Mouse (Mus musculus): ENCODE measurements around the gene Grn.

The Grn gene

DNA sequence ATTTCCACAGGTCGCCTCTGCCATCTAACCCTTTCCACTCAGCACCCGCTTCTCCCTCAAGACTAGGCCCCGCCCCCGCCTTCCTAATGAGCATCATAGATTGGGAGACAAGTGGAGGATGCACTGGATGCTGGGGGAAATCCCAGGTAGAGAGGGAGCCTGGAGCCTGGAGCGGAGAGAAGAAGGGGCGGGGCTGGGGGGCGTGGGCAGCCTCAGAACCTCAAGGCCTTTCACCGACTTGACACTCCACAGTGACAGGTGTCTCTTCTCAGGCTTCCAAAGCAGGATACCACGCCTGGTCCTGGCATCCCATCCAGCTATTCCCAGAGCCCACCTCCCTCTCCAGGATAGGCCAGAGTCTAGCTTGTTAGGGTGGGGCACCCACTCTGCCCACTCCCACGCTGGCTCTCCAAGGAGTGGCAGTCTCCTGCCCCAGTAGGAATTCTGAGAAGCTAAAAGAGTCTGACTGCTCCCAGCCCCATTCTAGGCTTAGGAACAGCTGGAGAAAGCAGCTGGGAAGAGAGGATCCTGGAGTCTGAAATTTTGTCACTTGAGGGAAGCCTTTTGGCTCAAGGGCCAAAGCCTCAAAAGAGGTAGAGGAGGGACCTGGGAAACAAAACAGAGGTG is 15.3 kb downstream of the Grn start:
- DNase-seq, result no peak

GRCm38 (mm10) chr11:102445891-102446361 is 15.8 kb downstream of the Grn start:
- DNase-seq, result no peak

DNA sequence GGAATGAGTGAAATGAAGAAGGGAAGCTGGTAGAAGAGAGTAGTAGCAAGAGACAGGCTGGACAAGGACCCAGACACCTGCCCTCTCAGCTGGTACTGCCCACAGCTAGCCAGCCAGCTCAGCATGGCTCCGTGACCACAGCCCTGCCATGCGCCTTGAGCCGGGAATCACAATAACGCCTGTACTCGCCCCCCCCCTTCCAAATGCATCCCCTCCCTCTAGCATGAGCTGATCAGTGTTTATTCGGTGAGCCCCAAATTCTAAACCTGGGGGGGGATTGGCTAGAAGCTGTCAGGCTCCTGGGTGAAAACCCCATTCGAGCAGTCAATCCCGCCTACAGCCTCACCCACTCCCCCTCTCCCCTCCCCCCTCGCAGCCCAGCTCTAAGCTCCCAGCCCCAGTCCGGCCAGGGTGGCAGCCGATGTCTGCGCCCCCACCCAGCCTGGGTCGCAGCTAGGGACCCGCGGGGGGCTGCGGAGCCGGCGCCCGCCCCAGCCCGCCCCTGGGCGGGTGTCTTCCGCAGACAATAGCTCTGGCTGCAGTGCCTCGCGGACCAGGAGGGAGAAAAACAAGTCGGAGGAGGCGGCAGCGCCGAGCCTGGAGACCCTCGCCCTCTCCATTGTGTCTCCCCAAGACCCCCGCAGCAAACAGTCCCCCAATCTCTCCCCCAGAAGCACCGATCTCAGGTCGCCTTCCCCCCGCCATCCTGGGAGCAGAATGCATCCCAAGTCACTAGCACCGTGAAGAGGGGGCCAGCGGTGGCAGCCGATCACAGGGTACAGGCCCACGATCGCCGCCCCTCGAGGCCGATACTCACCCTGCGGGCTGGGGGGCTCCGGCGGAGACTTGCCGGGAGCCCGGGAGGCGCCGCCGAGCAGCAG is 16.7 kb downstream of the Grn start:
- DNase-seq, result no peak

DNA sequence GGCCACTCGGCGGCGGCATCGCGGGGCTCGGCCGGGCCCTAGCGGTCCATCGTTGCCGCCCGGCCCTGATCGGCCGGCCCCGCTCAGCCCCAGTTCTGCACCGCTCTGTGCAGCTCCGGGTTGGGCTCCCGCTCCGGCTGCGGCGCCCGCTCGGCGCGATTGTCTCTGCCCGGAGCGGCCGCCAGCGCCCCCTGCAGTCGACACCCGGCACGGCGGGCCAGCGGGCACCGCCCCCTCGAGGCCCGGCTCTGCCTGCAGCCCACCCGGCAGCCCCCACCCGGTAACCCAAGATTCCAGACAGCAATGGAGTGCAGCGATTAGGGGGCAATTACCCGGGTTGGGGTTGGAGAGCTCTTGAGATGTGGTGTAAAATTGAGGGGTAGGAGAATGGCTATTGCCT is 17.4 kb downstream of the Grn start, which contains the start of gene Fam171a2:
Gene Fam171a2 (minus strand): TSS at position 186 of the 400 bp plus-strand sequence.
- DNase-seq, result no peak

DNA sequence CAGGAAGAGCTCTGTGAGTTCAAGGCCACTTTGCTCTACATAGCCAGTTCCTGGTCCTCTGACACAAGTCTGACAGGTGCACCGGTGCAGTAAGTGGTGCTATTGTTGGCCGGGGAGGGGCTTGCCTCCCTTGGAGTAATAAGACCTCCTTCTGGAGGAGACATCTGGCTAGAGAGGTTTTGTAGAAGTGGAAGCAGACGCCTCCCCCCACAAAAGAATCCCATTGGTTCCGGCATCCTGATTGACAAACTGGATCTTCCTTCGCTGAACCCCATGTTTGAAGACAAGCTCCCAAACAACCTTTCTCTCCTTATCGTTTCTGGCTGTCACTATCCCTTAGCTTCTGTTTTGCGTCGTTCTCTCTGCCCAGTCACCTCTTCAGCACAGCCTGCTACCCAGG is 18.2 kb downstream of the Grn start:
- DNase-seq, result no peak

DNA sequence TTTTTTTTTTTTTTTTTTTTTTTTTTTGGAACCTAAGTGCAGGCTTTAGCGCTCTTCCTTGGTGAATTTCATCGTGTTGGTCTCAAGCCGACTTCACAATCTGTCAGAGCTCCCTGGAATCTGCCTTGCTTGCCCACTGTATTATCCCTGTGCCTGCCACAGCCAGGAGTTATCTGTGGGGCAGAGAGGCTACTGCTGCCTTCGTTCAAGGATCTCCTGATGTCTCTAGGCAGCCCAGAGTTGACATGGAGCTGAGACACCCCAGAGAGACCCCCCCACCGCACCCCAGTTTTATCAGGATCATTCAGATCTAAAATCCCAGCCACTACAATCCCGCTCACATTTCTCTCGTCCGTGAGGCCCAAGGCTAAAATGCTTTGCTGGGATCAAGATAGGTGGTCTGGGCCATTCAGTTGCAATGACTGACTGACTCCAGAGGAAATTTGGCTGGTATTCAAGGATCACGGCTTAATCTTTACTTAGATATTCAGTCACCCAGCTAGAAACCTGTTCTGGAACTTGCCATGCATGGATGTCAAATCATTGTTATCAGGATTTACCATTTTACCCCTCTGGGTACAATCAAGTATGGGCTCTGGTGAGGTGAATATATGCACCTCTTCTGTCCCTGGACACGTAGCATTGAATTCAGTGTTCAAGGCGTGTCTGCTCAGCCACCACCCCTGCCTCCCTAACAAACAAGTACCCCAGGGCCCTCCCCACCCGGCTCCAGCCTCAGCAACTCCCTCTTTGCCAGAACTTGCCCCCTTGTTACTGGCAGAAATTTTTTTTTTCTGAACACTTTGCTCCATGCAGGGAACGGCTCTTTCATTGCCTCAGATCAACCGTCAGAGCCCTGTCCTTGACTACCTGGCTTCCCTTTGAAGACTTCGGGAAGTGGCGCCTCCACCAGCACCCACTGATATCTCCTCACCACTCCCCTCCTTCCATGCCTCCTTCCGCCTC is 19.2 kb downstream of the Grn start:
- peak; percentile 75 for DNase-seq

GRCm38 (mm10) chr11:102453131-102453530 is 23.0 kb downstream of the Grn start:
- no peak for DNase-seq

DNA sequence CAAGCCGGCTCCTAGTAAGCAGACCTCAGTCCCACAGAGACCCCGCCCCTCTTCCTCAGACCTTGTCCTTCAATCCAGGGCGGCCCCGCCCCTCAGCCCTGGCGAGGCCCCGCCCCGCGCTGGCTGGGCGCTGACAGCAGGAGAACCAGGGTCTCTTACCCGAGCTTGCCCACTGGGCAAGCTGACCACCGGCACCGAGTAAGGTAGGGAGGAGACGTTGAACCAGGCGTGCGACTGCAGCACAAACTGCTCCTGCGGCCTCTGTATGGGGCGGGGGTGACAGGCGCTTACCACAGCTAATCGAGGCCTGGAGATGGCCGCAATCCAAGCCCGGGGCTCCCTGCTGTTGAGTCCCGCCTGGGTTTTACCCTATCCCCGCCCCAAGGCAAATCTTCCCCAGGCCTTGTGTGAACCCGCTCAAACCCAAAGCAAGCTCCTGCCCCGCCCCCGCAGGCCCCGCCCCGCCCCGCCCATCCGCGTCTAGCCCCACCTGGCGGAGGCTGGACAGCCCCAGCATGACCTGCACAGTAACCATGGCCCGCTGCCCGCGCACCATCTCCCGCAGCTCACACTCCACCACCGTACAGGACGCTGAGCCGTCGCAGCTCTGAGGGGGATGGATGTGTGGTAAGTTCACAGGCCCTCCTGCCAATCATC is 25.8 kb downstream of the Grn start:
- DNase-seq, result peak; percentile 89

DNA sequence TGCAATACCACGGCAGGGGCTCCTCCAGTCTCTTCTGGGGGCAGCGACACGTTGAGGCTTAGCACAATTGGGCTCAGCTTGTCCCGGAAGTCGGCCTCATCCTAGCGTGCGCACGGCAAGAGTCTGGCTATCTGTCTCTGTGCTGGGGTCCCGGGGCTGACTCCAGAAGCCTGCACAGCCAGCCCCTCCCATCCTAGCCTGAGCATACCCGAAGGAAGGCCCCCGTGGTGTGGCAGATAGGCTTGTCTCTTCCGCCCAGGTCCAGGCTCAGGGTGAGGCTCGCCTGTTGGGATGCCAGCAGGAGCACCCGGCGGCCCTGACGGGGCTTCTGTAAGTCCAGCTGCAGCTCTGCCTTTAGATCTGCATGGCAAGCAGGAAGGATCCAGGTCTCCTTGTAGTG is 30.4 kb downstream of the Grn start:
- no peak for DNase-seq

DNA sequence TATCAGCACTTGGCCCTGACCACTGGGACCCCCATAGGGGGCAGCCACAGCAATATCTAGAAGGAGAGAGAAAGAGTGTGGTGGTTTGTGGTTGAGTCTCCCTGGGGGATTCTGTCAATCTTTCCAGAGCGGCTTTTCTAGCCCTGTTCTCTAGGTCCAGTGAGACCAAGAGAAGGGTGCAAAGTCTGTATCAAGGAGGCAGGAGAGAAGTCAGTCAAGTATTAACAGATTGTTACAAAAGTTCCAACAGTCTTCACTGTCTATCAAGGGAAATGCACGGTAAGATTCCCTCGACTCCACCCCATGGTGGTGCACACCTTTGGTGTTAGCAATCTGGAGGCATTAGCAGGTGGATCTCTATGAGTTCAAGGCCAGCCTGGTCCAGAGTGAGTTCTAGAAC is 31.6 kb downstream of the Grn start:
- DNase-seq, result peak; percentile 82

DNA sequence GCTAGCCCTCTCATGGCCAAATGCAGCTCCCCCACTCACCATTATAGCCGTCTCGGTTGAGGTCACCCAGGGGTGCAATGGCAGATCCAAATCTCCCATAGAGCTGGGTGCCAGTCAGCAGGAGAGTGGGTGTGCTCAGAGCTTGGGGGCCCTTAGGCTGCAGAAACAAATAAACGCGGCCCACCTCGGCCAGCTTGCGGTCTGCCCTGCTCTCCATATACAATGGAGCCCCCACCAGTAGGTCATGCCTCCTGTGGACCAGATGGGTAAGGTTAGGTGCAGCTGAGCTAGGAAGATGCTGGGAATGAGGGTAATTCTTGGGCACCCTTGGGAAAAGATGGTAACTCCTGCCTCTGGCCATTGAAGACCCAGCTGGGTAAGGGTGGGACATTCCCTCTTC is 34.8 kb downstream of the Grn start:
- no peak for DNase-seq

DNA sequence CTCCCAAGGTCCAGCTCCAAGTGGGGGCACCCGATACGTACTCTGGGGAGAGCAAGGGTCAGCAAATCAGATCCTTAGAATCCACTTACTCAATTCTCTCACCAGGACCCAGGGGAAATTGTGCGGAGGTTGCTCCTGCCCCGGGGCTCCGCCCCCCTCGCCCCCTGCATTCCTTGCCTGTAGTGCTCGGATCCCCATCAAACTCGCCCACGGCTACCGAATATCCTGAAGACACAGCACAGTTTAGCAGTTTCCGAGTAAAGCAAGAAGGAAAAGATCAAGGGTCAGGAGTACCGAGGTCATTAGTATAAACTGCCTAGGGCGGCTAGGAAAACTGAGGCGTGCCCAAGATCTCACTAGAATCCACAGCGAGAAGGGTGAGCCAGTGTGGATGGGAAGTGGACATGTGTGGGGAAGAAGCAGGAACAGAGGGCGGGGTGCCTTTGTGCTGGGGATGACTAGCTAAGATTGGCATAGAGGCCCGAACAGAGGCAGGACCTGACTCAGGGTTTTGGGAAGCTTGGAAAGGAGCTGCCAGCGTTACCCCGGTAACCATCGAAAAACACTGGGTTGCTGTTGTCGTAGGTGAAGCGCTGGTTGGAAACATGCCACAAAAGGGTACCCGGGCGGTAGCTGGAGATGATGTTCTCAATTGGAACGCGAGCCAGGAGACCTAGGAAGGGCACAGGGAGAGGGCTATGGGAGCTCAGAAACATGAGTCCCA is 35.8 kb downstream of the Grn start:
- DNase-seq, result peak; percentile 66

- DNase-seq, result peak; percentile 97
These were observed 37.0 kb downstream of the Grn start for GRCm38 (mm10) chr11:102467041-102467631.

- no peak for DNase-seq
These were observed 39.7 kb downstream of the Grn start, which contains the start of gene Itga2b for GRCm38 (mm10) chr11:102469648-102470357. Gene Itga2b, minus strand, starts transcription at chr11:102470122.

DNA sequence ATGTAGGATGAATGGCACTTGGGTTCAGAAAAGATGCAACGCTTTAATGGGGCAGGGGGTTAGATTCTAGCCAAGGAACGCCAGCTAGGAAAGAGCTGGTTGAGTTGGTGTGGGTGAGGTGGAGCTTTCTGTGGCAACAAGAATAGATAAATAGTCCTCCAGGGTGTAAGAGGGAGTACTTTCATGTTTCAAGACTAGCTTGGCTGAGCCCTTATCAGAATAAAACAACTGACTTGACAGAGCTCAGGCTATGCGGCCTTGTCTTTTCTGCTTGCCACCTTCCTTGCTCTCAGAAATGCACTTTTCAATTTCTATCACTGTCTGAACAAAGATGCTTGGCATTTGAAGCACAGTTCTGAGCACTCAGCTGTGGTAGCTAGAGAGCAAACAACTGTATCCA is 44.9 kb downstream of the Grn start:
- no peak for DNase-seq

DNA sequence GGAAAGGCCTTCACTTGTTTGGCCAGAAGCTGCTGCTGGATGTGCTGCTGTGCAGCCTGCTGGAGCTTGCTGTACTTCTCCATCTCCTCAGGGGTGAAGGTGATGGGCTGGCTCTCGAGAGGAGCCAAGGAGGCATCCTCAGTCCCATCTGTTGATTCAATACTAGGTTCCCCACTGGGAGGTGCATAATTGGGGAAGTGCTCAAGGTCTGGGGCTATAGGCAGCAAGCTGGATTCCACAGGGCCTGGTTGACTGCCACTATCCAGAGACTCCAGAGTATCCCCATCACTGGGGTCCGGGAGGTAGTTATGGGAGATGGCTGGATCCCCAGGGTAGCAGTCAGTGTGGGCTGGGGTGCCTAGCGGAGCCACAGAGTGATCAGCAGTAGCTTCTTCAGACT is 48.6 kb downstream of the Grn start:
- no peak for DNase-seq

DNA sequence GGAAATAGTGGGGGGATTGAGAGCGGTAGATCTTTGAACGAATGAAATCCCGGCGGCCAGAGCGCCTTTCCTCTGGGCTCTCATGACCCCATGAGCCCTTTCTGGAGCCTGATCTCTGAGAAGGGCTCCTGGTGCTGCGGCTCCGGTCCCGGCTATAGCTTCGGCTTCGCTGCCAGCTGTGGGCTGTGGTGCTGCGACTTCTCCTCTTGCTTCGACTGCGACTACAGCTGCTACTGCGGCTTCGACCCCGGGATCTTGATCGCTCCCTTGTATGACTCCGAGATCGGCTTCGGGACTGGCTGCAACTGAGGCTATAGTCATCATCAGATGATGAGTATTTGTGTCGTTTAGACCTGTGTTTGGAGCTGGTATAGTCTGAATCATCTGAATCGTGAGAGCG is 49.5 kb downstream of the Grn start:
- DNase-seq, result no peak

DNA sequence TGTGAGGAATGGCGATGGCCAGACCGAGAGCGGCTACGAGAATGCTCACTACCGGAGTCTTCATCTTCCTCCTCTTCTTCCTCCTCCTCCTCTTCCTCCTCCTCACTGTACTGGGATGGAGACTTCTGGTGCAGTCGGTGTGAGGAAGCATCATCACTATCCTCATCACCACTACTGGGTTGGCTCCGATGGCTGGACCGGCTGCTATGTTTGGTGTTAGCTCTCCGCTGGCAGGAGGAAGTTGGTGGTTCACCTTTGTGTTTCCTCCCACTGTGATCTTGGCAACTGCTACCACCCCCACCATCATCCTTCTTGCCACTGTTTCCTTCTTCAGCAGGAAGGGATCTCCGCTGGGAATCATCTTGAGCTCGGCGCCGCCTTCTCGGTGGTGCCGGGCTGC is 50.0 kb downstream of the Grn start:
- DNase-seq, result no peak

DNA sequence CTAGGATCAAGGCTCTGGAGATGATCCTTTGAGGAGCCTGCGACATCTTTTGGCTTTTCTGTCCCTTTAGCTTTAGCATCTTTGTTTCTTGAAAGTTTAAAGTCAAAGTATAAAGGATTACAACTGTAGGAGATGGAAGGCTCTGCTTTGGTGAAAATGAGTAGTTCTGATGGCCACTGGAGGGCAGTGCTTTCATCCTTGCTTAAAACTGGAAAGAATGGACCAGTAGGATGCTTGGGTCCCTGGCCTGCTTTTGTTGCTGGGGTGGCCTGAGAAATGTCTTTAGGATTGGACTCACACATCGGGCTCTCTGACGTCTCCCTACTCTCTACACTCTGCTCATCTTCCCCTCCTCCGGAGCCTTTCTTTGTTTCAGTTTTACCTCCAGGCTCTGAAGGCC is 50.8 kb downstream of the Grn start:
- DNase-seq, result no peak

- DNase-seq, result no peak
These were observed 51.7 kb downstream of the Grn start for GRCm38 (mm10) chr11:102481779-102482178.

Data from kidney, adult 9 months (tissue).